Mouse (Mus musculus): Measurements from ENCODE around the gene Thbs3.

- TF ChIP-seq FLI1 (IDR thresholded peaks at IDR 0.05; ENCODE audit: low read length): no peak
- no peak for TF ChIP-seq GATA1 (IDR thresholded peaks at IDR 0.05; ENCODE audit: borderline replicate concordance, low read length)
These were observed 873 bp downstream of the Thbs3 start for GRCm38 (mm10) chr3:89215853-89216252.
